Mouse (Mus musculus): ENCODE results near the gene AI661453.

AI661453 gene

GRCm38 (mm10) chr17:47503689-47504088 is 67.3 kb downstream of the AI661453 start:
- no peak for DNase-seq (ENCODE audit: low spot score)

DNA sequence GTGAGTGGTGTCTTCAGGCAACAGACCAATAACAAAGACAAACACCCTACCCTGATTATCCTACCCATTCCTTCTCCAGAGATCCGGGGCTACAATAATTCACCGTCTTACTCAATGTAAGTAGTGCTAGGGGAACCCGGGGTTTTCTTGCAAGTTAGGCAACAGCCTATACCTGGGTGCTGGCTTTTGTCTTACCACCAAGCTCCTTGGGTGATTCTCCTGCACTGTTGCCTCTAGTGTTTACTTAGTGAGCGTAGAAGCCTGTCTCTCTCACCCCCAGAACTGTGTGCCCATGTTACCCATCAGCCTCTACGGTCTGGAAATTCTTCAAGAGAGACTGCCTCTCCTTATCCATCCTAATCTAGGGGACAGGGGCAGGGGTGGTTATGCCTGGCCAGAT is 67.8 kb downstream of the AI661453 start:
- no peak for DNase-seq (ENCODE audit: low spot score)

- DNase-seq (ENCODE audit: low spot score): peak; percentile 85
Measured at GRCm38 (mm10) chr17:47504941-47505346, 68.5 kb downstream of the AI661453 start, which contains the start of gene Ccnd3. Gene Ccnd3, plus strand, starts transcription at chr17:47505051.

- no peak for DNase-seq (ENCODE audit: low spot score)
Measured at GRCm38 (mm10) chr17:47505566-47505965, 69.2 kb downstream of the AI661453 start.

DNA sequence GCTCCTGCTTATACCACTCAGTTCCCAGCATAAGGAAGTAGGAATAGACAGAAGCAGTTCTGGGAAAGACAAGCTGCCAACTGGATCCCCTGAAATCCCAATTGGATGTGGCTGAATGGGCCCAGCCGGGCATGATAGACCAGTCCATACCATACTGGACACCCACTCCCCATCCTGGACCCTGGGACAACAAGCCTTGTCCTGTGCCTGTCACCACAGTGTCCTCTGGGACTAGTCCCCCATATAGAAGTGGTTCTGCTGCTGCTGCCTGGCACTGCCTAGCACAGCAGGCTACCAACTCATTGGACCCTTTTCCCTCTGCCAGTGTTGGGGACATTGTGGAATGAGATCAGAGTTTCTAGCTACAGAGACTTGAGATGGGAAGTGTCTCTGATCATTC is 69.6 kb downstream of the AI661453 start:
- DNase-seq (ENCODE audit: low spot score): no peak

GRCm38 (mm10) chr17:47506697-47507096 is 70.3 kb downstream of the AI661453 start:
- no peak for DNase-seq (ENCODE audit: low spot score)

DNA sequence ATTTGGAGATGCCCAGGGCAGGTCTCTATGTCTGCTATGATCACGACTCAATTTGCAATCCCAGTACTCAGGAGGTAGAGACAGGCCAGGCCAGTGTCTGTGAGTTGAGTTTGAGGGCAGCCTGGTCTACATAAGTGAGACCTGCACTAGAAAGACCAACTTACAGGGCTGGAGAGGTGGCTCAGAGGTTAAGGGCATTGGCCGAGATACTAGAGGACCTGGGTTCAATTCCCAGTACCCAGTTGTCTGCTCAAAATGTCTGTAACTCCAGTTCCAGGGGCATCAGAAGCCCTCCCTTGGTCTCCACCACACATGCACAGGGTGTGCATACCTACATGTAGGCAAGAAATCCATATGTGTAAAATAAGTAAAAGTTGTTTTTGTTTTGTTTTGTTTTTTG is 71.1 kb downstream of the AI661453 start:
- no peak for DNase-seq (ENCODE audit: low spot score)

- DNase-seq (ENCODE audit: low spot score): peak; percentile 98
Measured at GRCm38 (mm10) chr17:47508012-47508608, 71.7 kb downstream of the AI661453 start.

DNA sequence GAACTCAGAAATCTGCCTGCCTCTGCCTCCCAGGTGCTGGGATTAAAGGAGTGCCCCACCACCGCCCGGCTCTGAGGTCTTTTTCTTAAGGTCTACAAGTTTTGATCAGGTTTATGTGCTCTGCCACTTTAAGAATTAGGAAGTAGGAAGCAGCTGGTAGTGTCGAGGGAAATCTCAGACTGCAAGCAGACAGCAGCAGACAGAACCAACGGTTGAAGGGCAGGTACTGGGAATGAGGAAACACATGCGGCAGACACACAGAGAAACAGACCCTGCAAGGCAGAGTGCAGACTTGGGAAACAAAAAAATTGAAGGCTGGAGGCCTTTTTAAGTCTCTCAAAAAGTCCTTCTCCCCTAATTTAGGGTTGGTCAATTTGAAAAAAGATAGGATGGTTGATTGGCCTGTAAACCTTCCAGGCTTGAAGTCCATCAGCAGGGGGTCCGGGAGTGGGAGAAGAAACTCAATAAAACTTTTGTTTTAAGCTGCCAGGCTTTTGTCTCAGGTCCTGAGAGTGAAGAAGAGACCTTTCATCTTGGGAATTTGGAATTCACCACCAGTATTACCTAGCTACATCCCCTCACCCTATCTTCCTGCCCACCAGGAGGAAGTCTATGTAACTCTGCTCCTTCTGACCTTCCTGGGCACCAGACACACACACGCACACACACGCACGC is 72.8 kb downstream of the AI661453 start:
- DNase-seq (ENCODE audit: low spot score): no peak

- DNase-seq (ENCODE audit: low spot score): peak; percentile 98
Measured at GRCm38 (mm10) chr17:47511111-47512020, 75.0 kb downstream of the AI661453 start.

DNA sequence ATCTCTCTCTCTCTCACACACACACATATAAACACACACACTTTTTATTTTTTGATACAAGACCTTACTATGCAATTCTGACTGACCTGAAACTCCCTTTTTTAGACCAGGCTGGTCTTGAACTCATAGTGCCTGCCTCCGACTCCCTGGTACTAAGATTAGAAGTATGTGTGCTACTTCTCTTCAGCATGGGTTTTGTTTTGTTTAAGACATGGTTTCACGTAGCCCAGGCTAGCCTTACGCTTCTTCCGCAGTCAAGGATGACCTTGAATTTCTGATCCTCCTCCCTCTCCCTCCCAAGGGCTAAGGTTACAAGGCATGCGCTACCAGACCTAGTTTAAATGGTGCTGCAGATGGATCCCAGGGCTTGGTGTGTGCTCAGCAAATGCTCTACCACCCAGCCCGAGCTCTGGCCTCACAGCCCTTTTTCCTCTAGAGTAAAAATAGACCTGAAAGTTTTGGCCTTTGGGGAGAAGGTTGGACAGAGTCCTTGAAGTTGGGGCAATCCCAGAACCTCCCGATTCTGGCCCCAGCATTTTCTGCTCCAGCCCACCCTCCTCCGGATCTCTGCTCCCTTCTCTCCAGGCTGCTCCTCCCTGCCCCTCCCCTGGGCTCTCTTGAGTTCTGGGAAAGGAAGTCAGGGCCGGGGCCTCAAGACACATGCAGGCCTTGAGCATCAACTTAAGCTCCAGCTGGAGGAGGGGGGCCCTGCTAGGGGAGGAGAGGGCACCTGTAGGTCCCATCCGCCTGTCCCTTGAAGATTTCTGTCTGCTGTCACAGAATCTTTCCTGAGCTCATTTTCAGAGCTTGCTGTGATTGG is 76.8 kb downstream of the AI661453 start:
- DNase-seq (ENCODE audit: low spot score): peak; percentile 50

DNA sequence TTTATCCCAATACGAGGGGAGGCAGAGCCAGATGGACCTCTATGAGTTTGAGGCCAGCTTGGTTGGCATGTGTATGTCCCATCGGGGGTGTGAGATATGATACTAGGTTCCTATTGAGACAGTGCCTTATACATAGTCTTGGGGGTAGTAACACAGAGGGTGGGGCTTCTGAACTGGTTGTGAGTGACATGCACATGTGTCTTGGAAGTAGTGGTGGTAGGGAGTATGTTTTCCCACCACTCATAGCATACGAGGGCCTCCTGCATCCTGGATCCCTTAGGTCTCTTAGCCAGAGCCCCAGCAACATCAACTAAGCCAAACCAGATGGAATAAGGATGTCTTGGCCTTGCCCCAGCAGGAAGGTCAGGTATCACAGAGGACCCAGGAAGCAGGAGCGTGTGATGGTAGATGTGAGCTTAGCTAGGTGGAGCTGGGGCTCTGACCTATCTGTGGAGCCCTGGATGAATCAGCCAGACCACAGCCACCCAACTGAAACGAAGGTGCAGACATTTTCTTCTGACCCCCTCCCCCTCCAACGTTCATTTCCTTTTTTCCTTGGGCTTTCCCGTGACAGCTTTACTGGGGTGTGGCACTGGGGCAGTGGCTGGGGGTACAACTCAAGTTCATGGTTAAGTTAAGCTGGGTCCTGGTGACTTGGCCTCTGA is 78.9 kb downstream of the AI661453 start:
- DNase-seq (ENCODE audit: low spot score): no peak

- no peak for DNase-seq (ENCODE audit: low spot score)
Measured at GRCm38 (mm10) chr17:47516232-47516631, 79.8 kb downstream of the AI661453 start.

DNA sequence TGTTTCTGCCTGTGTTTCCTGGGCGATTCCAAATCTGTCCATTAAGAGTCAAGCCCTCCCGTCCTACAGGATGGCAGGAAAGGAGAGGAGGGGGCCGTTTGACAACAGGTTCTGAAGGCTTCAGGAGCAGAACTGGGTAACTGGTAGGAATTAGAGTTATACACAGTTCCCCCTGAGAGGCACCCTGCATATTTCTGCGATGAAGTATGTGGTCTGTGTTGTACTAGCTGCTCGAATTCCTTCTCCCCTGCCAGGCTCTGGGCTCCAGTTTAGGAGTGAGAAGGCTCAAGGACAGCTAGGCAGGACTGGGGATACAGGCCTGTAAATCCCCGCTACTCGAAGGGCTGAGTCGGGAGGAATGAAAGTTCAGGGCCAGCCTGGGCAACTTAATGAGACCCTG is 81.8 kb downstream of the AI661453 start:
- DNase-seq (ENCODE audit: low spot score): peak; percentile 46

Data from urinary bladder, postnatal 14 days (tissue).